Mouse (Mus musculus) bone marrow, adult 2 months (tissue): ENCODE measurements around the gene Krtap19-2. TPM values are rescaled to one million over a fixed set of nuclear protein-coding genes. Genes with fewer than 3 reads are reported as not detected.

Source experiments
- H3K27ac ChIP-seq: fragments of 200-500 bp; 2 replicates; pipeline ENCODE4 v1.5.1; 2012; ENCODE audit warnings: low read depth, mild to moderate bottlenecking, control low read depth, inconsistent platforms, low read length; ENCODE audit not compliant: control insufficient read depth, poor library complexity, insufficient read depth
- H3K4me1 ChIP-seq: fragments of 200-500 bp; 2 replicates; pipeline ENCODE4 v1.6.1; 2011; ENCODE audit warnings: low read length; ENCODE audit not compliant: control insufficient read depth, insufficient read depth
- H3K4me3 ChIP-seq: fragments of 200-500 bp; replicated peaks from 2 replicates; pipeline ENCODE3; 2011; ENCODE audit warnings: mild to moderate bottlenecking, low read depth, low read length, control low read depth; ENCODE audit not compliant: control insufficient read depth
- CTCF ChIP-seq: fragments of 200-500 bp; IDR thresholded peaks from 2 replicates; pipeline ENCODE4 v1.5.1; 2011; ENCODE audit warnings: low read length, control low read depth; ENCODE audit not compliant: control insufficient read depth, insufficient read depth
- POLR2A ChIP-seq: fragments of 200-500 bp; IDR thresholded peaks from 2 replicates; pipeline ENCODE4 v1.6.1; 2011; ENCODE audit warnings: low read depth, mild to moderate bottlenecking, control low read depth, low read length, borderline replicate concordance; ENCODE audit not compliant: control insufficient read depth
- WGBS: fragments of 180-500 bp; shearing (Covaris S2); methylation state at CpG from one replicate; pipeline ENCODE4 v1.1.7; 2018; 5-methylcytosine and 5-hydroxymethylcytosine counted together
- polyA plus RNA-seq: library from polyadenylated mRNA; stranded (reverse); fragments of >200 nt; gene quantifications from 2 replicates; pipeline ENCODE4 v1.2.4, GENCODE M21; 2011; ENCODE audit warnings: low replicate concordance; ENCODE audit not compliant: missing spikeins, insufficient read depth, insufficient read length

Gene Krtap19-2
- polyA plus RNA-seq, 1 experiment, result not detected

DNA sequence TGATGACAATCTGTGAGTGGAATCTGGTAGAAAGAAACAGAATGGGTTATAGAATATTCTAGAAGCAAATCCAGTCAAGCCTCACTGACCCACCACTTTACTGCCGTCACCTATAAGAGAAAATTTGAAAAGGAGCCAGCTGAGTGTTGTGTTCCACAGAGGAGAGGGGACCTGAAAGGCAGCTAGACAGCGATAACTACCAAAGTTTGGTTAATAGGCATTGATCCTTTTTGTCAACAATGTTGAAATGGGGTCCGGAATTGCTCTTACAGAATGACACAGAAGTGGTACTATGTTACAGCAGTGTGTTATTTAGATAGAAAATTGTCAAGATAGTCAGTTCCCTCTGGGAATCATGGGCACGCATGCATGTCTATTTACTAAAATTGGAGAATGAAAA is 25.5 kb downstream of the Krtap19-2 start:
- Histone ChIP-seq H3K4me1 (no peaks in the 10 kb centered on the region), H3K27ac (no peak overlapping the region), H3K4me3 (no peak overlapping the region)
- TF ChIP-seq POLR2A (no peak), CTCF (no peak)
- WGBS, result 82% methylated on average over 4 of the region's 4 CpGs

GRCm38 (mm10) chr16:88847363-88847762 is 26.7 kb downstream of the Krtap19-2 start:
- H3K4me1 ChIP-seq, result no peaks in the 10 kb centered on the region
- TF ChIP-seq CTCF (no peak), POLR2A (no peak)
- H3K4me3 ChIP-seq, result no peak overlapping the region
- 89% methylated on average over 1 of the region's 1 CpGs for WGBS
- H3K27ac ChIP-seq, result no peak overlapping the region

DNA sequence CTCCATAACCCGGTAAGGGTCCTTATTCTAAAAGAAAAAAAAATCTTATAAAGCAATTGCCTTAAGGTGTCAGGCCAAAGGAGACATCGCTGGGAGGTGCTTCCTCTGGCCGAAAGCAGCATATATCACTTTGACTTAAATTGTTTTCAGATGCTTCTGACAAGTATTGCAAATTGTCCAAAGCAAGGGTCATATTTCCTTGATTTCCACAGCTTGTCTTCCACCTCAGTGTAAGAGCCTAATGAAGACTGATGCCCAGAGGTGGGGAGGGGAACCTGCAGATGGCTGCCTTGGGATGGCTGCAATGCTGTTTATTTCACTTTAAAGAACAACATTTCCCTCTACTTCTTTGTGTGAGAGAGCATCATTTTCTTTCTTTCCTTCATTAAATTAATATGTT is 47.1 kb downstream of the Krtap19-2 start:
- 76% methylated on average over 3 of the region's 3 CpGs for WGBS
- no peak overlapping the region for H3K27ac ChIP-seq
- H3K4me3 ChIP-seq, result no peak overlapping the region
- H3K4me1 ChIP-seq, result no peaks in the 10 kb centered on the region
- TF ChIP-seq CTCF (no peak), POLR2A (no peak)

GRCm38 (mm10) chr16:88826095-88826652 is 47.9 kb downstream of the Krtap19-2 start, which contains the start of gene Krtap14:
Gene Krtap14 (minus strand): TSS chr16:88826145.
- Histone ChIP-seq H3K27ac (no peak within 1 kb of the TSS), H3K4me1 (no peaks in the 10 kb centered on the region), H3K4me3 (no peak within 1 kb of the TSS)
- WGBS, result 84% methylated on average over 9 of the region's 9 CpGs
- TF ChIP-seq POLR2A (no peak), CTCF (no peak)

DNA sequence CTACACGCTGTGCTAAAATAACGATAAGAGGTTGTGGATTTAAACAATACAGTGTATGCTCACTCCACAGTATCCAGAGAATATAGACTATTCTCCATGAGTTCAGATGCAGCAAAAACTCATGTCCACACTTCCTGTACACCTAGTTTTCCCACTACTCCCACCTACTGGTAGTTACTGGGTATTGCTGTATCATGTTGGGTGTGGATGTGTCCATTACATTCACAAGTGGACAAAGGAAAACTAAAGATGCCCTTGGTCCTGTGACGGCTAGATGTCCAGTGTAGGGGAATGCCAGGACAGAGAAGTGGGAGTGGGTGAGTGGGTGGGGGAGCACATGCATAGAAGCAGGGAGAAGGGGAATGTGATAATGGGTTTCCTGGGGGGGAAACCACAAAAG is 50.3 kb downstream of the Krtap19-2 start:
- WGBS, result 79% methylated on average over 3 of the region's 3 CpGs
- no peak overlapping the region for H3K4me3 ChIP-seq
- H3K4me1 ChIP-seq, result no peaks in the 10 kb centered on the region
- TF ChIP-seq POLR2A (no peak), CTCF (0 out of 2 replicates have a peak, but pooled peaks have one; percentile 1)
- no peak overlapping the region for H3K27ac ChIP-seq

Other genes with a start within 250 kb of the Krtap19-2 start
- not detected in 2 replicates for gene 2310079G19Rik, start 246.6 kb downstream of the Krtap19-2 start, polyA plus RNA-seq
- not detected in 2 replicates for gene Krtap26-1, start 226.5 kb downstream of the Krtap19-2 start, polyA plus RNA-seq
- not detected in 2 replicates for gene Krtap27-1, start 202.6 kb downstream of the Krtap19-2 start, polyA plus RNA-seq
- not detected in 2 replicates for gene 2310061N02Rik, start 166.3 kb downstream of the Krtap19-2 start, polyA plus RNA-seq
- not detected in 2 replicates for gene Krtap13-1, start 145.4 kb downstream of the Krtap19-2 start, polyA plus RNA-seq
- not detected in 2 replicates for gene Krtap13, start 122.6 kb downstream of the Krtap19-2 start, polyA plus RNA-seq
- gene 2310034C09Rik, start 115.4 kb downstream of the Krtap19-2 start, polyA plus RNA-seq, result not detected in 2 replicates
- gene 2310057N15Rik, start 100.1 kb downstream of the Krtap19-2 start, polyA plus RNA-seq, result not detected in 2 replicates
- gene Gm5965, start 96.4 kb downstream of the Krtap19-2 start, polyA plus RNA-seq, result not detected in 2 replicates
- not detected in 2 replicates for gene Gm20741, start 62.0 kb downstream of the Krtap19-2 start, polyA plus RNA-seq
- not detected in 2 replicates for gene Krtap15, start 54.1 kb downstream of the Krtap19-2 start, polyA plus RNA-seq
- gene Krtap14, start 48.1 kb downstream of the Krtap19-2 start, polyA plus RNA-seq, result not detected in 2 replicates
- gene Krtap19-1, start 4.9 kb downstream of the Krtap19-2 start, polyA plus RNA-seq, result not detected in 2 replicates
- not detected in 2 replicates for gene Krtap19-3, start 3.8 kb upstream of the Krtap19-2 start, polyA plus RNA-seq
- not detected in 2 replicates for gene Krtap19-4, start 10.8 kb upstream of the Krtap19-2 start, polyA plus RNA-seq
- not detected in 2 replicates for gene Krtap19-5, start 22.2 kb upstream of the Krtap19-2 start, polyA plus RNA-seq
- not detected in 2 replicates for gene Krtap19-9b, start 58.0 kb upstream of the Krtap19-2 start, polyA plus RNA-seq
- not detected in 2 replicates for gene Krtap16-3, start 88.6 kb upstream of the Krtap19-2 start, polyA plus RNA-seq
- not detected in 2 replicates for gene Krtap22-2, start 136.5 kb upstream of the Krtap19-2 start, polyA plus RNA-seq
- gene Gm10229, start 141.0 kb upstream of the Krtap19-2 start, polyA plus RNA-seq, result not detected in 2 replicates
- not detected in 2 replicates for gene Krtap6-1, start 157.4 kb upstream of the Krtap19-2 start, polyA plus RNA-seq
- not detected in 2 replicates for gene Gm10228, start 167.2 kb upstream of the Krtap19-2 start, polyA plus RNA-seq
- not detected in 2 replicates for gene Krtap6-5, start 173.6 kb upstream of the Krtap19-2 start, polyA plus RNA-seq
- gene 1110025L11Rik, start 189.7 kb upstream of the Krtap19-2 start, polyA plus RNA-seq, result not detected in 2 replicates
- not detected in 2 replicates for gene Krtap6-3, start 209.7 kb upstream of the Krtap19-2 start, polyA plus RNA-seq